ENCODE assay signal across 21 mouse cellular contexts in genomic region chr11:70641241-70641640, GRCm38 (mm10). TPM values are rescaled to one million over a fixed set of nuclear protein-coding genes. Genes with fewer than 3 reads are reported as not detected.
"Had no signal": no experiment of that assay in that cellular context is flagged by ENCODE, and none has a peak within 500 bp of the region (broad histone marks: within the 10 kb centered on the region; RNA-seq: fewer than 3 reads in every experiment).

No protein-coding gene starts in this region.

- ATAC-seq: intestine, postnatal 0 days; midbrain, embryonic 13.5 days; midbrain, embryonic 16.5 days had no signal

- H3K27me3 ChIP-seq: lung, embryonic 15.5 days; midbrain, embryonic 13.5 days had no signal

- H3K4me2 ChIP-seq: lung, embryonic 15.5 days; midbrain, embryonic 13.5 days had no signal

- H3K27ac ChIP-seq: kidney, postnatal 0 days; layer of hippocampus, adult 2 months; liver, embryonic 14.5 days; lung, embryonic 15.5 days; midbrain, embryonic 10.5 days; midbrain, embryonic 13.5 days had no signal

- H3K4me3 ChIP-seq: layer of hippocampus, adult 2 months; lung, embryonic 15.5 days; midbrain, embryonic 10.5 days; midbrain, embryonic 13.5 days had no signal

- H3K9me3 ChIP-seq: lung, embryonic 15.5 days; midbrain, embryonic 10.5 days; midbrain, embryonic 13.5 days had no signal

- DNase-seq: kidney, adult 2 months; kidney, postnatal 25 days; layer of hippocampus, adult 9-11 months; lung, adult 18-20 months; lung, postnatal 10 days; lung, postnatal 4 days; thymus, adult 18-20 months; thymus, postnatal 4 days had no signal

- H3K9ac ChIP-seq: liver, embryonic 14.5 days; lung, embryonic 15.5 days; midbrain, embryonic 13.5 days had no signal

RNA-seq across cellular contexts. Expression of gene Gp1ba, which starts 2.3 kb away (rescaled TPM):
- total RNA-seq: layer of hippocampus, adult 2 months; layer of hippocampus, postnatal 25 days; left cerebral cortex, adult 18-20 months; left cerebral cortex, postnatal 10 days; left cerebral cortex, postnatal 36 days had no signal
- polyA plus RNA-seq: large intestine, adult 2 months had no signal
